Mouse (Mus musculus): Measurements from ENCODE around the gene Exoc4.

Gene Exoc4

DNA sequence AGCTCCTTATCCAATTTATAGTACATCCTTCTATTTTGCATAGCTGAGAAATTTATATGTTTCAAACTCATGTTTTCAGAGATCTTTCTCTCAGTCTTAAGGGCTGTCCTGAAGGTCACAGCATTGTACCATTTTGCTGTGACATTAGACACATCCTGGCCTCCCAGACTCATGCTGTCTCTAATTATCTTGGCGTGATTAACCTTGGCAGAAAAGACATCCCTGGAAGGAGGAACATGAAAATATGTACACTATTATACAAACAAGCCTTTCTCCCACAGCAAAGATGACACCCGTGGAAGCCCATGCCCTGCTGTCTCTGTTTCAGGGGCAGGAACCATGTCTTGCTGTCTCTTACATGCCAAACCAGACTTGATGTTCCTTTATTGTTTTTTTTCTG lies 59.8 kb downstream of the Exoc4 start:
- no peak for DNase-seq (ENCODE audit: low read depth, low spot score)

DNA sequence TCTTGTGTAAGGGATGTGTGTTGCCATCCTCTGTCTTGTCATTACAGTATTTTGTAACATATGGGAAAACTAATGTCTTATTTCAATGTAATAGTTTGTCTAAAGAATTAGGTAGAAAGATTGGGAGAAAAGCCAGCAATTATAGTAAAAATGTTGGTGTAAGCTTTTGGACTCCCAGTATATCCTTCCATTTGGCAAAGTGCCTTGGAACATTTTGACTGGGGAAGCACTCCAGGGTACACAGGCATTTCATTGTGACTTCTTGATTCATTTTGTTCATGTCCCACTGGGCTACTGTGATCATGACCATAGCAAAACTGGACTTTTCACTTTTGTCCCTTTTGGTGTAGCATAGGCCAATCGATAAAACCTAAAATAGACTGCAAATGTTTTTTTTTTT lies 61.6 kb downstream of the Exoc4 start:
- no peak for DNase-seq (ENCODE audit: low read depth, low spot score)

DNA sequence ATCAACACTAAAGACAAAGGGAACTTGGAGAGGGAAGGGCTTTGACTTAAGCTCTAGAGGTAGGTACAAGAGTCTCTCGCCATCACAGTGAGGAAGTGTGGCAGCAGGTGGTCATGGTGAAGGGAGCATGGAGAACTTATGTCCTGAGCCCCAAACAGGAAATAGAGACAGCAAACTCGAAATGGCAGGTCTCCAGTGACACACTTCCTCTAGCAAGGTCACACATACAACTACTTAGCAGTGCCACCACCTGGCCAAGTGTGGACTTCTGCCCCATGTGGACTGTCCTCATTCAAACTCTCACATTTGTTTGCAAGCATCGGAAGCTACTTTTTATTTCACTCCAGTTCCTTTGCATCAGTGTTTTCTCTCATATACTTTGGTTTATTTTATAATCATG lies 74.0 kb downstream of the Exoc4 start:
- no peak for DNase-seq (ENCODE audit: low read depth, low spot score)

DNA sequence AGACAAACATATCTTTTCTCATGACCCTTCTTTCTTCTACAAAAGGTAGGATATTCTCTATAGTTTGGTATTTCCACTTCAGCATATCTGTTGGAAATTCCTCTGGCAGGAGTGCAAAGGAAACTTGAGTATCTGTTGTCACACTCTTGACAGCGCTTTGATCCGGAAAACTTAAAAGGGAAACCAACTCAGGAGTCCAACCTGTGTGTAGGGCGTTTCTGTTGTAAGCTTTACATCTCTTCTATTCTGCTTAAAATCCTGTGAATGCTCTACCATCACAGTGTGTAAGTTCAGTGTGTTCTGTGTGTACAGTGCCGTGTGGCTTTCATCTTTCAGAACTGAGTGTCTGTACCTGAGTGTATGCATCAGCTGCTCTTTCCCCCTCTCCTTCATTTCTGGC lies 74.5 kb downstream of the Exoc4 start:
- DNase-seq (ENCODE audit: low read depth, low spot score): no peak

GRCm38 (mm10) chr6:33328326-33328725 lies 79.4 kb downstream of the Exoc4 start:
- DNase-seq (ENCODE audit: low read depth, low spot score): no peak

DNA sequence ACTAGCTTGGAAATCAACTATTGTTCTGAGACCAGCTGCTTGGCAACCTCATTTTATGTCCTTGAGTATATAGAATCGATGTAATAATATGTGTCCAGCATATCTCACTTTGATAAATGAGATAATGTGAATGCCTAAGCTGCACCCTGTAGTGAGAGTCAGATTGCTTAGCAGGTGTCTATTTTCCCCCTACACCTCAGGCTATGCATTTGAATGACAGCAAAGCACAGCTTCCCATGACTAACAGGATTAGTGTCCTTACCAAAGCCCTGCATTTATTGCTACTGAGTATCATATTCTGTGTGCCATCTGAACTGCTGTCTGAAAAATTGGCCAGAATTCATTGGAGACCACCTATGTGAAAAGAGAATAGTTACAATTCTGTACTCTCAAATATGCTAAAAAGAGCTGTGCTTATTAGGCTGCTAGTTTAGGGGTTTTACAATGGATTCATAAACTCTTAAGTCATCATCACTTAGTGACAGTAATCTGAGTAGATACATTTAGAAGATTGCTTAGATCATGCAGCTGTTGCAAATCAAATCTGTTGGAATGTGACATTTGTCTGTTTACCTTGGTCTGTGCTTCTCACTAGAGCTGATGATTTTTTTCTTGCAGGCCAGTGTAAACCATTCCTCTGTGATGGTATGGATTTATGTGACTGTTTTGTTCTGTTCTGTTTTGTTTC lies 98.3 kb downstream of the Exoc4 start:
- DNase-seq (ENCODE audit: low read depth, low spot score): no peak

GRCm38 (mm10) chr6:33361613-33362012 lies 112.7 kb downstream of the Exoc4 start:
- DNase-seq (ENCODE audit: low read depth, low spot score): no peak

DNA sequence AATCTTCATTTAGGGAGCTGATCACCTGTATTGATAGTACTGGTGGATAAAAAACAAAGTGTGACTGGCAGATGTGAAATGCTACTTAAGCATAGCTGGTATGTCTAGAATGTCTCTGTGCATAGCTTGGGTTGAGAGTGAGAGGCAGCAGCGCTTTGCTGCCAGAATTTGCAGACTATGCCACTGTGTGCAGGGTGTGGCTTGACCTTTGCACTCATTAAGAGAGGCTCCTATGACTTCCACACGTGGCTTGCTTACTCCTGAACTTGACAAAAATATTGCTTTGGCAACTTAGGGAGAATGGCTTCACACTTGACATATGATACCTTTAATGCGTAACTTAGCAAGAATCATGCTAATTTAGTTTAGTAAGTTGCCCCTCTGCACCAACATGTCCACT lies 131.6 kb downstream of the Exoc4 start:
- DNase-seq (ENCODE audit: low read depth, low spot score): no peak

- DNase-seq (ENCODE audit: low read depth, low spot score): no peak
These were observed 133.3 kb downstream of the Exoc4 start for GRCm38 (mm10) chr6:33382176-33382575.

DNA sequence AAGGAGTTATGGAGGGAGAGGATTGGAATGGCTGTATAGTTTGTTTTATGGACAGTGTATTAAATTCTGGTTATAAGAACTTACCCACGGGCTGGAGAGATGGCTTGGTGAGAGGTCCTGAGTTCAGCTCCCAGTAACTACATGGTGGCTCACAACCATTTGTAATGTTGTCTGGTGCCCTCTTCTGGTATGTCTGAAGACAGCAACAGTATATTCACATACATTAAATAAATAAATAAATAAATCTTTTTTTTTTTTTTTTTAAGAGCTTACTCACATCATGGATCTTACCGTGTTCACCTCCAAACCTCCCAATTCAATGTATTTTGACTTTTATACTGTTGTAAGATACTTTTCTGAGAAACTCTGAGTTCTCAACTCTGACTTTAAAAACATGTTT lies 143.1 kb downstream of the Exoc4 start:
- DNase-seq (ENCODE audit: low read depth, low spot score): no peak

DNA sequence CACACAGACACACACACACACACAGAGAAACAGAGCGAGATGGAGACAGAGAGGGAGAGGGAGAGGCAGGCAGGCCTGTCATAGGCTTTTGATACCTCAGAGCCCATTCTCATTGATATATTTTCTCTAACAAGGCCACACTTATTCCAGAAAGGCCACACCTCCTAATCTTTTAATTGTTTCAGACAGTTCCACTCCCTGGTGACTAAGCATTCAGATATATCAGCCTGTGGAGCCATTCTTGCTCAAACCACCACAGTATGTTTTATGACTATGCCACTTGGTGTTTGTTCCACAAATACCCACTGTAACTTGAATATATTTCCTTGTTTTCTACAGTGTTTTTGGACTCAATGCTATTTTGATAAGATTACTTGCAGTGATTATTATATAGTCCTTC lies 150.6 kb downstream of the Exoc4 start:
- DNase-seq (ENCODE audit: low read depth, low spot score): no peak

DNA sequence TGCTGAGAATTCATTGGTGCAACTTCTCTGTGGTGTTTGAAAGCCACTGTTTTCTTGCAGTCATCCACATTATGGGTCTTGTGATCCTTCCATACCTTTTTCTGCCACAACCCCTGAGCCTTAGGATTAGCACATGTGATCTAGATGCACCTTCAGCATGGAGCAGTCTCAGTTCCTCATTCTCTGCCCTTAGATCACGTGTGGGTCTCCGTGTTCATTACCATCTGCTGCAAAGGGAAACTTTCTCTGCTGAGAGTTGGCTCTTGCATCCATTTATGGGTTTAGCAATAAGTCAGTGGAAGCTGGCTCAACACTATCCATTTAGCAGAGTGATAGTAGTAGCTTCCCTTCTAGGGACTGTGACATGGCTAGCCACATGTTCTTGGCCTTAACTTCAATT lies 152.3 kb downstream of the Exoc4 start:
- DNase-seq (ENCODE audit: low read depth, low spot score): no peak

DNA sequence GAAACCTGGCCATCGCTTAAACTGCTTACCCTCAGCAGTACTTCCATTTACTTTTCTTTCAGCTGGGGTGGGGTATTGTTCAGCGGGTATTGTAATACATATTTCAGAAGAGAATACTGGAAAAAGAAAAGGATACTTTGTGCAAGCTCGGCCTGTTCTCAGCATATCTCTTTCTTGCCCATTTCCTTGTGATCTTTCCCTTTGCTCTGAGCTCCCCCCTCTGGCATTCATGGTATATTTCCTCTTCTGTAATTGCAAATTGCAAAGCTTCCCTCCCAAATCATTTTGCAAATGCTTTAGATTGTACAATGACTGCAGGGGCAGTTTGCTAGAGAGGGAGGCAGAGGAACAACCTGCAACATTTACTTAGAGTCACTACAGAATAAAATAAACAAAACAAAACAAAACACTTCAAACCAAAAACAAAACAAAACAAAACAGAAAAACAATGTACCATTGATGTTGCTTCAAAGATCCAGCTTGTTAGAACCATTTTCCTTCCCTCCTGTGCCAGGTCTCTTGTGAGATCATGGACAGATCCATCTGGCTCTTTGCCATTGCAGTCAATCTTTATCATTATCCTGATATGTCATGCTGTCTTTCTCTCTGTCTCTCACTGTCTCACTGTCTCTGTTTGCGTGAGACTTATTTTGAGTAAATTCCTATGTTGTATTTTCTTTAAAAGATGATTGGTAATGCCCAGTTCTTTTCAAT lies 156.8 kb downstream of the Exoc4 start:
- DNase-seq (ENCODE audit: low read depth, low spot score): no peak

GRCm38 (mm10) chr6:33409586-33409985 lies 160.7 kb downstream of the Exoc4 start:
- no peak for DNase-seq (ENCODE audit: low read depth, low spot score)

GRCm38 (mm10) chr6:33425007-33425406 lies 176.1 kb downstream of the Exoc4 start:
- DNase-seq (ENCODE audit: low read depth, low spot score): no peak

GRCm38 (mm10) chr6:33431207-33431787 lies 182.4 kb downstream of the Exoc4 start:
- DNase-seq (ENCODE audit: low read depth, low spot score): no peak

GRCm38 (mm10) chr6:33440508-33440907 lies 191.6 kb downstream of the Exoc4 start:
- DNase-seq (ENCODE audit: low read depth, low spot score): no peak

DNA sequence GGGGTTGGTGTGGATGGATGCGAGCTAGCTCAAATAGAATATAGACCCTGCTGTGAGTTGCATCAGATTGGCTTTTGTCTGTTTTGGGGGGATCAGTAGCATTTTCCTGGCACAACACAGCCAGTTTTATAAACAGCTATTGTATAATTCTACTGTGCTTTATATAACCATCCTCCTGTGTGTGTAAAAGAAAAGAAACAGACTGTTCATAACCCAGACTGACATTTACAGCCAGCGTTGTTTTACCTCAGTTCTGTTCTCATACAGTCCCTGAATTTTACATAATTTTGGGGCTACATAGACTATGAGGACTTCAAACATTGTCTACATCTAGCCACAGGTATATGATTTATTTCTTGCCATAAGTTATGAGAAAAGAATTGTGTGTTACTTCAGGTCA lies 204.9 kb downstream of the Exoc4 start:
- no peak for DNase-seq (ENCODE audit: low read depth, low spot score)

- no peak for DNase-seq (ENCODE audit: low read depth, low spot score)
These were observed 205.5 kb downstream of the Exoc4 start for GRCm38 (mm10) chr6:33454354-33454753.

DNA sequence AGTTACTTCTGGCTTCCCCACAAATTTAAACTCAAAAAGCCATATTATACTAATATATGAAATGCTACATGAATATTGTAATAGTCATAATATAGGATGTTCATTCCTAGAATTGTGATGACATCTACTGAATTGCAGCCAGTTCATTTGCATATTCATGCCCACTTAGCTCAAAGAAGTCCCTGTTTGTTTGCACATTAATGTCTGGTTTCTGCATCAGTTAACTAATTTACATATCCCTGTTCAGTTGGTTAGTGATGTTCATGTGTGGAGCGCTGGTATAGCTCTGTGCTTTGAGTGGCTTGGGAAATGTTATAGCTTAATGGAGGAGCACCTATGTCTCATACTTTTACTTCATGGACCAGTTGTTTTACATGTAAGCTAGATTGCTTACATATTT lies 206.4 kb downstream of the Exoc4 start:
- DNase-seq (ENCODE audit: low read depth, low spot score): no peak

GRCm38 (mm10) chr6:33464862-33465261 lies 216.0 kb downstream of the Exoc4 start:
- DNase-seq (ENCODE audit: low read depth, low spot score): no peak

DNA sequence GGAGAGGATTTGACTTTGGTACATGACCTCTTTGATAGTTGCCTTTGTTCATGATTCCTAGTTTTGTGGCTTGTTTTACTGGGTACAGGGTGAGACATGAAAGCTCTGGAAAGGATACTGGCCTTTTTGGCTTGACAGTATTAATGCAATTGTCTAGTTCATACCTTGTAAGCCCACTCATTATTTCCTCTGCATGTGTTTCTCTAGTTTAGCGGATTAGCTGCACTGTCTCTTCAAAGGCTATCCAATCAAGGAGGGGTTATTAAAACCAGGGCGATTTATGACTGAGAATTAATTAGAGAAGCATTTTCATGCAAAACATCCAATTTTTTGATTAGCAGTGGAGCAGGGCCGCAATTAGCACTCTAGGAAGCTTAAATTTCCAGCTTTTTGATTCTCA lies 216.5 kb downstream of the Exoc4 start:
- DNase-seq (ENCODE audit: low read depth, low spot score): no peak

DNA sequence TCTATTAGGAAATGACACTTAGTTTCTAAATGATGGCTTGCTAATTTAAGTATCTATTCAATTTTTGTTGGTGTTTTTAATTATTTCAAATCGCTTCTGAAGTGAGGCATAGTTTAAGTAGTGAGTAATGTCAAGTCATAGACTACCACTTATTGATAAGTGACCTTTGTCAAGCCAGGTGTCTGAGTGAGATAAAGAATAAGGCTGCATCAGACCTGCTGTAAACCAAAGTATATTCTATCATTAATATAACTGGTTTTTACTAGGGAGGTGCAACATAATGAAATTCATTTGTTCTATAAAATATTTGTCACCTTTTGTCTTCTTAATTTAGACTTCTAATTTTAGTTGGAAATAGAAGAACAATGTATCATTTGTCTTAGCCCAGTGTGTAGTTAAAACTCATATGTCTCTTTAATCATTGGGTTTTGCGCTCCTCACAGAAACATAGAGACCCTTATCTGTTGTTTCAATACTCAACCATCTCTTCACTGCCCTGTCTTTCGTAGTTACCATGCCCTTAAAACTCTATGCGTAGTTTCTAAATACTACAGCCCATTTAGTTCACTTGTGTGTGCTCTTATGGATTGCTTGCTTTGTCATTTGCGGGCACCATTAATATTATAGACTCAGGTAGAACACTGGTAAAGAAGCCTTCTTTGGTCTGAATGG lies 217.4 kb downstream of the Exoc4 start:
- no peak for DNase-seq (ENCODE audit: low read depth, low spot score)
